Mouse (Mus musculus) hindbrain, postnatal 0 days (tissue): ENCODE data around the gene Napsa. TPM values are rescaled to one million over a fixed set of nuclear protein-coding genes. Genes with fewer than 3 reads are reported as not detected.

ENCODE experiments used
- ATAC-seq: fragments of 200-750 bp; cut with Nextera tagmentation; 2 replicates; pipeline ENCODE4 v1.8.0; 2017; ENCODE audit warnings: mild to moderate bottlenecking, moderate TSS enrichment, moderate library complexity
- DNase-seq: peaks from one replicate; pipeline ENCODE4 v3.0.0-alpha.2; 2015; ENCODE audit warnings: low spot score
- H3K27ac ChIP-seq: fragments of 300-500 bp; sonication (generic); 2 replicates; pipeline ENCODE4 v1.5.1; 2014; ENCODE audit warnings: mild to moderate bottlenecking
- H3K27me3 ChIP-seq: fragments of 300-500 bp; sonication (generic); 2 replicates; pipeline ENCODE4 v1.6.1; 2014; ENCODE audit warnings: low read length, mixed read lengths; ENCODE audit not compliant: insufficient read depth
- H3K36me3 ChIP-seq: fragments of 300-500 bp; sonication (generic); 2 replicates; pipeline ENCODE4 v1.6.1; 2014; ENCODE audit warnings: low read length, mixed read lengths; ENCODE audit not compliant: insufficient read depth
- H3K4me1 ChIP-seq: fragments of 300-500 bp; sonication (generic); 2 replicates; pipeline ENCODE4 v1.6.1; 2014; ENCODE audit warnings: antibody characterized with exemption, low read length, mixed read lengths; ENCODE audit not compliant: insufficient read depth
- H3K4me2 ChIP-seq: fragments of 300-500 bp; sonication (generic); 2 replicates; pipeline ENCODE4 v1.6.1; 2014; ENCODE audit warnings: low read depth, mild to moderate bottlenecking, low read length, moderate library complexity, mixed read lengths
- H3K4me3 ChIP-seq: fragments of 300-500 bp; sonication (generic); 2 replicates; pipeline ENCODE4 v1.5.1; 2014; ENCODE audit warnings: low read length
- H3K9ac ChIP-seq: fragments of 300-500 bp; sonication (generic); replicated peaks from 2 replicates; pipeline ENCODE4 v1.6.1; 2014; ENCODE audit warnings: mild to moderate bottlenecking, low read length, moderate library complexity, mixed read lengths
- H3K9me3 ChIP-seq: fragments of 300-500 bp; sonication (generic); 2 replicates; pipeline ENCODE4 v1.6.1; 2016; ENCODE audit warnings: low read length, mixed read lengths
- CTCF ChIP-seq: IDR thresholded peaks from 2 replicates; pipeline ENCODE4 v1.5.1; 2016; ENCODE audit warnings: antibody characterized with exemption, control low read depth, low read depth
- WGBS: fragments of 180-500 bp; shearing (Covaris S2); extraction: QIAGEN DNeasy Blood & Tissue Kit; methylation state at CpG from one replicate; pipeline ENCODE4 v1.1.7; 2014; 5-methylcytosine and 5-hydroxymethylcytosine counted together
- polyA plus RNA-seq: library from polyadenylated mRNA; unstranded; fragments of >200 nt; fragmentation: Nextera tagmentation; extraction: Ambion mirVana; gene quantifications from 2 replicates; pipeline ENCODE4 v1.2.1, GENCODE M21; 2015
- total RNA-seq: library from RNA; depleted of rRNA; stranded (reverse); fragments of >200 nt; gene quantifications from 2 replicates; pipeline ENCODE4 v1.2.3, GENCODE M21; 2014

The Napsa gene
- total and polyA plus RNA-seq, 2 experiments from 2014 or later = 0.26 TPM; not detected in 1

DNA sequence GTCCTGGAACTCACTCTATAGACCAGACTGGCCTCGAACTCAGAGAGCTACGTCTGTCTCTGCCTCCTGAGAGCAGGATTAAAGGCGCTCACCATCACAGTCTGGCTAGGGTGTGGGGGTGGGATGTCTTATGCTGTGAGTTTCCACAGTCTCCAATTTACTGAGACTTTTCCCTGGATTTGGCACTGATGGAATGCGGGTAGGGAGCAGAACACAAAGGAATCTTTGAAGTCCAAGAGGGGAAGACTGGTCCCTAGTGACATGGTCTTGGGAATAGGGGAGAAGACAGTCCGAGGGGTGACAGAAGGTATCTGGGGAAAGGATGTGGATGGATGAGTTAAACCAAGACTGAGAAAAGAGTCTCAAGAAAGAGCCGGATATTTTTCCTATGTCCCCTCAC, 15.5 kb downstream of the Napsa start:
- H3K9ac ChIP-seq = 0 out of 2 replicates have a peak overlapping the region, but pooled peaks have one; percentile 39
- DNase-seq = no peak
- no peaks in the 10 kb centered on the region for H3K9me3 ChIP-seq
- no peaks in the 10 kb centered on the region for H3K27me3 ChIP-seq
- no peak for TF ChIP-seq CTCF
- H3K36me3 ChIP-seq = no peaks in the 10 kb centered on the region
- no peak overlapping the region for H3K27ac ChIP-seq
- peak overlapping the region; percentile 40 for H3K4me3 ChIP-seq
- ATAC-seq = no peak
- 36% methylated on average over 6 of the region's 6 CpGs for WGBS
- peaks cover 29% of the 10 kb centered on the region for H3K4me1 ChIP-seq
- peak overlapping the region; percentile 89 for H3K4me2 ChIP-seq

DNA sequence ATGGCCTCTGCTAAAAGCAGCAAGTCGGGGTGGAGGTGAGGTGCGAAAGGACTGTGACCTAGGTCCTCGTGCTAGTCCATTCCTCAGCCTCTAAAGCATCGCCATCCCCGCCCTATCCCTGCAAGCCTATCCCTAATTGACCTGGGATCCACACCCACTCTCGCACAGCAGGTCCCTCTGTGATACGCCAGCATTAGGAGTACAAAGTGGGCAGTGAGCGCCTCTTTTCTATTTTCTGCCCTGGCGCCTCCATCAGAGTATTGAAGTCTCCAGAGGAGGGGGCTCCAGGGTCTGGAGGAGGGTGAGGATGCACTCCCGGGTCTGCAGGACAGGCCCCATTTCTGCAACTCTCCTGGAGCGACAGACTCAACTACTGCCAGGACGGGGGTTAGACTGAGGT, 16.2 kb downstream of the Napsa start:
- 12% methylated on average over 12 of the region's 12 CpGs for WGBS
- no peak for DNase-seq
- H3K4me3 ChIP-seq = peak overlapping the region; percentile 73
- peak overlapping the region; percentile 89 for H3K4me2 ChIP-seq
- no peak for ATAC-seq
- no peaks in the 10 kb centered on the region for H3K27me3 ChIP-seq
- H3K9me3 ChIP-seq = no peaks in the 10 kb centered on the region
- TF ChIP-seq CTCF = no peak
- H3K36me3 ChIP-seq = no peaks in the 10 kb centered on the region
- H3K4me1 ChIP-seq = peaks cover 34% of the 10 kb centered on the region
- H3K27ac ChIP-seq = no peak overlapping the region
- peak overlapping the region; percentile 53; the same call in 1 of the 2 replicates for H3K9ac ChIP-seq

DNA sequence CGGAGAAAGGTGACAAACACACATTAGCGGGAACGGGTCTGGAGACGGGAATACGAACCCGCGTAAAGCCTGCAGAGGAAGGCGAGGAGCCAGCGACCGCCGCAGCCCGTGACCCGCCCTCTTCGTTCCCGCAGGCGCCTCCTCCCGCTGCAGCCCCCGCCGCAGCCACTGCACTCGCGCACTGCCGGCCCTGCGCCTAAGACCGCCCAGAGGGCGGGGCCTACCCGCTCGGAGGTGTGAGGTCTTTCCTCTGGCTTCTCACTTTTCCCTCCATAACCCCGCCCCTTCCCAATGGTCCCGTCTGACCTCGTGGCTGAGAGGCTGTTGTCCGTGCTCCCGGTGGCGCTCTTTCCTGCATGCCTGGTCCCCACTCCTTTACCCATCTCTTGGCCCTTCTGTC, 17.0 kb downstream of the Napsa start:
- Histone ChIP-seq H3K27me3 (no peaks in the 10 kb centered on the region), H3K27ac (peak overlapping the region; percentile 54; the same call in 1 of the 2 replicates), H3K9ac (peak overlapping the region; percentile 53), H3K4me3 (peak overlapping the region; percentile 73), H3K9me3 (no peaks in the 10 kb centered on the region), H3K4me1 (peaks cover 38% of the 10 kb centered on the region), H3K36me3 (no peaks in the 10 kb centered on the region), H3K4me2 (peak overlapping the region; percentile 89)
- ATAC-seq (peak; percentile 13), DNase-seq (peak; percentile 88)
- 0% methylated on average over 22 of the region's 33 CpGs for WGBS
- peak; percentile 20; the same call in 1 of the 2 replicates for TF ChIP-seq CTCF

DNA sequence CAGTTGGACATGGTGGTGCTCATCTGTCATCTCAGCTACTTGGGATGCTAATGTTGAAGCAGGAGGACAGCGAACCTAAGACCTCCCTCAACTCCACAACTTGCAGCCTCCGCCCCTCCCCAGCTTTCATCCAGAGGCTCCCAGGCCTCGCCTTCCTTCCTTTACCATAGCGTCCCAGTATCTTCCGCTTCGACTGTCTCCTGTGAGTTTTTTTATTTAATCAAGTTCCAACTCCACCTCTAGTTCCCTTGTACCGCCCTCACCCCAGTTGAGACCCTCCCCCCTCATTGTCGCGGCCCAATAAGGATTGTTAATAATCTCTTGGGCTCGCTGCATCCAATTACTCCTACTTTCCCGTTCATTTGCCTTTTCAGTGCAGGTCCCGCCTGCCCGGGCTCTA, 17.8 kb downstream of the Napsa start:
- peak overlapping the region; percentile 73 for H3K4me3 ChIP-seq
- DNase-seq (peak; percentile 56), ATAC-seq (no peak)
- H3K9ac ChIP-seq = peak overlapping the region; percentile 53; the same call in 1 of the 2 replicates
- peak overlapping the region; percentile 54; the same call in 1 of the 2 replicates for H3K27ac ChIP-seq
- no peak for TF ChIP-seq CTCF
- H3K9me3 ChIP-seq = no peaks in the 10 kb centered on the region
- WGBS = 4% methylated on average over 13 of the region's 13 CpGs
- H3K36me3 ChIP-seq = no peaks in the 10 kb centered on the region
- H3K4me2 ChIP-seq = peak overlapping the region; percentile 89
- H3K4me1 ChIP-seq = peaks cover 43% of the 10 kb centered on the region
- H3K27me3 ChIP-seq = no peaks in the 10 kb centered on the region

DNA sequence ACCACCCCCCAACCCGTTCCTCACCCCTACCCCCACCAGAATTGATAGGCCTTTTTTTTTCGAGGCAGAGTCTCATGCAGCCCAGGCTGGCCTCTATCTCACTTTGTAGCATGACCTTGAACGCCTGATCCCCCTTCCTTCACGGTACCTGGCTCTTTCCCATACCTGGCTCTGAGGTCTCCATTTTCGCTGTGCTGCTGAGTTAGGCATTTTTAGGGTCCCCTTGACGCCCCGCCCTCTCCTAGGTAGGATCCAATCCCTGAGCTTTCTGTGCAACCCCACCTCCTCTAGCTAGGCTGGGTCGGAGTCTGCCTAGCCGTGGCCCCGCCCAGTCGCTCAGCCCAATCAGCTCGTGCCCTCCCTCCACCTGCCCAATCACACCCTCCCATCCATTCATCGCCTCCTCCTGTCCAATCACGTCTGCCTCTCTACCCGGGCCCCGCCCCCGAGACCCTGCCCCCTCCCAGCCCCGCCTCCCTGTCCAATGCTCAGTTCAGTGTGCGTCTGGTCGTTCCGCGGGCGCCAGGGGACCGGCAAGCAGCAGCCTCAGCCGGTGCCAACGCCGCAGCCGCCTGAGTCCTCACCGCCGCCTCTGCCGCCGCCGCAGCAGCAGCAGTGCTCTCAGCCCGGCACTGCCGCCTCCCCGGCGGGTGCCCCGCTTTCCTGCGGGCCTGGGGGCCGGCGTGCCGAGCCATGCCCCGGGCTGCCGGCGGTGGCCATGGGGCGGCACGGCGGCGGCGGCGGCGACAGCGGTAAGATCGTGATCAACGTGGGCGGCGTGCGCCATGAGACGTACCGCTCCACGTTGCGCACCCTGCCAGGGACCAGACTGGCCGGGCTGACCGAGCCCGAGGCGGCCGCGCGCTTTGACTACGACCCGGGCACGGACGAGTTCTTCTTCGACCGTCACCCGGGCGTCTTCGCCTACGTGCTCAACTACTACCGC, 18.5 kb downstream of the Napsa start, which contains the start of gene Kcnc3:
Gene Kcnc3, plus strand, starts transcription at position 263 of the 946 bp plus-strand sequence.
- H3K9me3 ChIP-seq = no peaks in the 10 kb centered on the region
- H3K4me1 ChIP-seq = peaks cover 45% of the 10 kb centered on the region
- no peak for TF ChIP-seq CTCF

DNA sequence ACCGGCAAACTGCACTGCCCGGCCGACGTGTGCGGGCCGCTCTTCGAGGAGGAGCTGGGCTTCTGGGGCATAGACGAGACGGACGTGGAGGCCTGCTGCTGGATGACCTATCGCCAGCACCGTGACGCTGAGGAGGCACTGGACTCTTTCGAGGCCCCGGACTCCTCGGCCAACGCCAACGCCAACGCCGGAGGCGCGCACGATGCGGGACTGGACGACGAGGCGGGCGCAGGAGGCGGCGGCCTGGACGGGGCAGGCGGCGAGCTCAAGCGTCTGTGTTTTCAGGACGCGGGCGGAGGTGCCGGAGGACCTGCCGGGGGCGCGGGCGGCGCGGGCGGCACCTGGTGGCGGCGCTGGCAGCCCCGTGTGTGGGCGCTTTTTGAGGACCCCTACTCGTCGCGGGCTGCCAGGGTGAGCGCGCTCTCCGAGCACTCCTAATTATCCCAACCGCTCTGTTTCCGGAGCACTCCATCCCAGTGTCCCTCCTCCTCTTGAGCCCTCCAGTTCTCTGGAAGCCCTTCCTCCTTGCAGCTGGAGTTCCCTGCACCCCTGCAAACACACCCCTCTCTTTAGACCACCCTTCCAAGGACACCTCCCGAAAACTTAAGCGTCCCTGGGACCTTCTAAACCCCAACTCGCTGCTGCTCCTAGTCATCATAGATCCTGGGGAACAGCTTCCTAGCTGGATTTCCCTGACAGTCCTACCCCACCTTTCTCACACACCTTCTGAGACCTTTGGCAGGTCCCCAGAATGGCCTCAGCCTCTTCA, 19.4 kb downstream of the Napsa start:
- Histone ChIP-seq H3K4me3 (peak overlapping the region; percentile 73), H3K27ac (peak overlapping the region; percentile 77; the same call in 1 of the 2 replicates), H3K4me2 (peak overlapping the region; percentile 89), H3K9me3 (no peaks in the 10 kb centered on the region), H3K9ac (peak overlapping the region; percentile 75), H3K4me1 (peaks cover 45% of the 10 kb centered on the region), H3K36me3 (no peaks in the 10 kb centered on the region; the same call in 1 of the 2 replicates), H3K27me3 (no peaks in the 10 kb centered on the region)
- under 1% methylated on average over 60 of the region's 60 CpGs for WGBS
- TF ChIP-seq CTCF = no peak
- DNase-seq (no peak), ATAC-seq (no peak)

More for the DNA sequence above, 18.5 kb downstream of the Napsa start, which contains the start of gene Kcnc3:
- Histone ChIP-seq H3K9ac (peak within 1 kb of the TSS; percentile 75), H3K36me3 (no peaks in the 10 kb centered on the region; the same call in 1 of the 2 replicates), H3K4me2 (peak within 1 kb of the TSS; percentile 89), H3K27ac (peak within 1 kb of the TSS; percentile 77), H3K4me3 (peak within 1 kb of the TSS; percentile 73), H3K27me3 (no peaks in the 10 kb centered on the region)
- peak; percentile 97 for DNase-seq
- ATAC-seq = peak; percentile 94
- under 1% methylated on average over 61 of the region's 80 CpGs for WGBS
